Mouse (Mus musculus): Measurements from ENCODE around the gene Tubb4b.

The Tubb4b gene

DNA sequence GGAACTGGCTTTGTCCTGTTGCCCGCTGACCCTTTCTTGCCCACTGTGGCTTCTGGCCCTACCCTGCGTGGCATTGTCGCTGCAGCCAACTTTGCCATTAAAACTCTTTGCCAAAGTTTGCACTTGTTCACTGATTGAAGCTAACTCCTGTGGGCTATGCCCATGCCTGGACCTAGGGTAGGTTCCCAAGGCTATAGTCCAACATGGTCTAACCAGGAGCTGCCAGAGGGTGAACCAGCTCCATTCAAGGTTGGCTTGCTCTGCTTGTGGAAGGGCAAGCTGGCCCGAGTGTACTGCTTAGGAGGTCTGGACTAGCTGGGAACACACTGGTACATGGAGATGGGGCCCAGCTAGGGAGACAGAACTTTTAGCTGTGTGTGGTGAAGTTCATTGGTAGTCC, 19.6 kb upstream of the Tubb4b start:
- peak; percentile 44 to 48 for DNase-seq

DNA sequence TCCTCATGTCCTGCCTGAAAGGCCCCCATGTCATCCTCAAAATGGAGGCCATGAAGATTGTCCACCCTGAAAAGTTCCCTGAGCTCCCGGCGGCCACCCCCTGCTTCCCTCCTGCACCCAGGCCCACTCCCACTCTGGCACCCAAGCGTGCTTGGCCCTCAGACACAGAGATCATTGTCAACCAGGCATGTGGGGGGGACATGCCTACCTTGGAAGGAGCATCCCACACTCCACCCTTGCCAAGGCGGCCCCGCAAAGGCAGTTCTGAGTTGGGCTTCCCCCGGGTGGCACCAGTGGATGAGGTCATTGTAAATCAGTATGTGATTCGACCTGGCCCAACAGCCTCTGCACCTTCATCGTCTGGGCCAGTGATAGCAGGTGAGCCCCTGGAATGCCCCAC, 18.8 kb upstream of the Tubb4b start:
- no peak for DNase-seq

DNA sequence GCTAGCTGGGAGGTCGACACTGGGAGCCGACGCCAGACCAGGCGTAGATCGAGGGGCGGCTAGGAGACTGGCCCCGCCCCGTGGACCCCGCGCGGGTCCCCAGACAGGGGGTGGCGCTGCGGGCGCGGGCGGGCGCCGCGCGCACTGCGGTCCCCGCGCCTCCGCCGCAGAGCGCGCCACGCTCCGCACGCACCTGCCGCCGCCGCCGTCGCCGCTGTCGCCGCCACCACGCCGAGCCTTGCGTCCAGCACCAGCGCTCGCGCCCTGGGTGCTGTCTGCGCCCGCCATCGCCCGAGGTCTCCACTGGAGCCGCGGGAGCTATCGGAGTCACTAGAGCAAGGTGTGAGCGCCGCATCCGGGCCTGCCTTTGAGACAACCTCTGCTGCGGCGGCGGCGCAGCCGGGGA, 17.6 kb upstream of the Tubb4b start, which contains the start of the genes Rnf208 and Cysrt1:
TSS of gene Rnf208 (plus strand) at position 155 of the 406 bp plus-strand sequence.
TSS of gene Cysrt1 (minus strand) at position 352 of the 406 bp plus-strand sequence.
- DNase-seq: peak in 1 of 2 experiments; percentile 50

DNA sequence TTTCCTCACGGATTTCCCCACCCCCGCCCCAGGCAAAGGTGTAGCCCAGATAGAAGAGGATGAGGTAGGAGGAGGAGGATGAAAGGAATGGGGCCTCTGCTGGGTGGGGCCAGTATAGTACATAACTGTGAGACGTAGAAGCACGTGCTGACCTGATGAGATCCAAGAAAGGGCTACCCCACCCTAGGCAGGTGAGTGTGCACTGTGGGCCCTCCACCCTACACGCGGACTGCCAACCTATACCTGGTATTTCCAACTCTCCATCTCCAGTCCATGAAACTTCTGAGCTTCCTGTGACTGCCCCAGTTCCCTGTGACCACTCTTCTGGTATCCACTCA, 16.9 kb upstream of the Tubb4b start:
- DNase-seq: no peak

DNA sequence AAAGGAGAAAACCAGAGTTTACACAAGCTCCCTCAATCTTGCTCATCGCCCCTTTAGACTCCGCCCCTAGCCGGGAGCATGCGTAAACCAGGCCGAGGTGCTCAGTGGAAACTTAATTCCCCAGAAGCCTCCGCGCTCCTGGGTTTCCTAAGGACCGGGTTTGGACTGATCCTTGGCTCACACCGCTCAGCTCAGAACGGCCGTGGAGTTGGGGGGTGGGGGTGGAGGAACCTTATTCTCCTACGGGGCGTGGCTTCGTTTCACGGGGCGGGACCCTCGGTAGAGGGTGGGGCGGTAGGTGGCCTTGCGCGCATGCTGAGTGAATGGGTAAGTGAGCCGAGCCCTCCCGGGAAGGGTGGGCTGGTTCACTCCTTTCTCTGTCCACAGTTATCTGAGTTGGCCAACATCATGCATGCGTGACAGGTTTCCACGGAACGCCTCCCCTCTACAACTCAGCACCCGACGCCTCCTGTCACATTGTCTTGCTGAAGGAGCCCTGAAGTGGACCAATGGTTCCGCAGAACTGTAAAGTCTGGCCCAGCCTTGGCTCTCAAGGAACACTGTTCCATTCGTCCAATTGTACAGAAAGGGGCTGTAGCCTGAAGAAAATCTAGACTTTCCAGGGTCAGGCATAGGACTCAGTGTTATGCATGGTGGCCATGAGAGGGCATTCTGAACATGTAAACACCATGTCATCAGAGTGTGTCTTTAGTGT, 16.4 kb upstream of the Tubb4b start:
- DNase-seq: peak; percentile 91

DNA sequence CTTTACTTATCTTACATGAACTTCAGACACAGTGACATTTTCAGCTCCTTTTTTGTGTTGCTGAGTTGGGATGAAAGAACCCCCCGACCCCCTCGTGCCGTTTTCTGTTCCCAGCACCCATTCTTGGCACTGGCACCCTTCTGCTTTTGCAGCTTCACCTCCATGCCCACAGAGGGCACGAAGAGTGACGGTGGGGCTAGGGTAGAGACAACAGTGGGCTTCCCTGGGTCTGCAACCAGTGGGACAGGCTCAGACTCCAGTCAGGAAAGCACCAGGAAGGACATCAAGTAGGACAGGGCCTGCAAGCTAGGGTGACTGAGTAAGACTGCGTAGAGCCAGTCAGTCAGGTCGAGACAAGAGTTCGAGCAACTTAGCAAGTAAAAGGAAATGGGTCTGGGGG, 15.8 kb upstream of the Tubb4b start:
- no peak for DNase-seq

DNA sequence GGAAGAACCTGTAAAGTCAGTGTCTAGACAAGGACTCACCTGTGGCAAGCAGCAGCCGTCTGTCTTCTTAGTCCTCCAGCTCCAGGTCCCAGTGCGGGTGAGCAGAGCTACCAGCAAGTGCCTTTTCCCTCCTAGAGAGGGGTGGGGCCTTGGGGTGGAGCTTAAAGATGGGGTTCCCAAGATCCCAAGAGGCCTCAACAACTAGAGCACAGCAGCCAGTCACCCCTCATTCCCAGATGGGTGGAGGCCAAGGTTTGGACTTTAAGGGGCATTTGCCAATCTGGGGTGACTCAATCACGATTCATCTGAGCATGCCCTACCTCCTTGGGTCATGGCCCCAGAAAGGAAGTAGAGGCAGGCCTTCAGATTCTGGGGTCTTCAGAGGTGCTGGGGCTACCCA, 15.3 kb upstream of the Tubb4b start:
- no peak for DNase-seq

DNA sequence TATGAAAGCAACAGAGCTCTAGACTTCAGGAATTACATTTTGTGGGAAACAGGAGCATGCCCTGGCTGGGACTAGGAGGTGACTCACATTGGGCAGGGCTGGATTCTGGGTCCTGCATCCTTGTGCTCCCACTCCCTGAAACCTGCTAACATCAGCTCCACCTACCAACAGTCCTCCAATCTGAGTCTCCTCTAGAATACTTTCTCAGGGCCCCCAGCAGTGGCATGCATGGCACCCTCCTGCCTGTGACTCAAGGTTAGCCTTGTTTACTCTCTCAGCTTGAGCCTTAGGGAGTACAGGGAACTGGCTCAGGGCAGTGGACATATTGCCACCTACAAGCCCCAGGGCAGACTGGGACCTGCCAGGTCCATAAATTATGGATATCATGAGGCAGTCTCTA, 13.6 kb upstream of the Tubb4b start:
- no peak for DNase-seq

DNA sequence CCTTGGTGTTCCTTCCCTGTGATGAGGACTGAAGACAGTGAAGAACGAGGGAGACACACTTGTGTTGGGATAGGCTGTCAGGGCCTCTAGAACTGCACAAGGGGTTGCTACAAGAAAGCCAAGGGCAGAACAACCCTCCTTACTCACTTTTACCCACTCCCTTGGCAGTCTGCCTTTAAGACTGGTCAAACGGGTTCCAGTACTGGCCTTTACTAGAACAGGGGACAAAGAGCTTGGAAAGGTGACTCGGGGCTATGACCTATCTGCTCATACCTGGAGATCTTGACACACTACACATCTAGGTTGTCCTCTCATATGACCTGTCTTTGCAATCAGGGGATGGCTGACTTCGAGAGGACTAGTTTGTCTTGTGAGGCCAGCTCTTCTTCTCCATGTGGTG, 13.0 kb upstream of the Tubb4b start:
- peak; percentile 71 to 78 for DNase-seq

DNA sequence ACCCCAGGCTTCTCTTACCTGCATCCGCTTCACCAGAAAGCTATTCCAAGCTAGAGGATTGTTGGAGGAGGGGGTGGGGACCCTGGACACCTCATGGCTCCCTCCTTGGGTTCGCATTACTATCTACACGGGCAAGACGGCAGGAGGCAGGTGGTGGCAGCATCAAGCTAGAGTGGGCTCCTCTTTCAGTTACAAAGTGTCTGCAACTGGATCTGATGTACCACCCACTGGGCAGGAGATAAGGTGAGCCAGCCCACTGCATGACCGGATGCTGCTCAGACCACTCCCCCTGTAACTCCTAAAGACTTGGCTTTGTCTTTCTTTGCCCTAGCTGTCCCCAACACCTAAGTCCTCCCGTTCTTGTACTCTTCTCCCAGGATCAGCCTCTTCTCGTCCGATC, 12.1 kb upstream of the Tubb4b start, which contains the start of gene Rnf224:
TSS of gene Rnf224 (minus strand) at position 174 of the 400 bp plus-strand sequence.
- no peak for DNase-seq

DNA sequence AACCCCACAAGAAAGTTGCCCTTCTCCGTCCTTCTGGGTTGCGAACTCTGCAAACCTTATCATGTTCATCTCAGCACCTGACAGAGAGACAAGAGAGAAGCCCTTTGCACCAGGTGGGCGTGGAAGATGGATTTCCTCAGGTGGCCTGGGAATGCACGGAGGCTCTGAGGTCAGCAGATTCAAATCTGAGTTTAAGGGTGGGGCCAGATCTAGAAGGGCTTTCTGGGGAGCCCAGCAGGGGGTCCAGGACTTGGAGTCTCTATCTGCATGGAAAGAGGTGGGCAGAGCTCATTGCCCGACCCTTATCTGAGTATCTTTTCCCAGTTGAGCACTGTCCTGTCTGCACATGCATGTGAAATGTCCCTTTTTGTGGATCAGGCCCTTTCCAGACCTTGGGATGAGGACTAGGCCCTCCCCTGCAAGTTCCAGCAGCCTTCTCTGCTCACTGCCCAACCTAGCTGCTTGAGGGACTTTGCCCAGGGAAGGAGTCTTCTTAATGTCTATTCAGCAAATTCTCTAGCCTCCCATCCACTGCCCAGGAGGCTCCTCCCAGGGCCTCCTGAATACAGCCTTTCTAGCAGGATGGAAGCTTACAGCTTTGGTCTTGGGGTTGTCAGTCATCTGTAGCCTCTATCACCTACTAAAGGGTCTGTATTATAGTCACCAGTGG, 10.2 kb upstream of the Tubb4b start:
- DNase-seq: peak; percentile 61 to 82

DNA sequence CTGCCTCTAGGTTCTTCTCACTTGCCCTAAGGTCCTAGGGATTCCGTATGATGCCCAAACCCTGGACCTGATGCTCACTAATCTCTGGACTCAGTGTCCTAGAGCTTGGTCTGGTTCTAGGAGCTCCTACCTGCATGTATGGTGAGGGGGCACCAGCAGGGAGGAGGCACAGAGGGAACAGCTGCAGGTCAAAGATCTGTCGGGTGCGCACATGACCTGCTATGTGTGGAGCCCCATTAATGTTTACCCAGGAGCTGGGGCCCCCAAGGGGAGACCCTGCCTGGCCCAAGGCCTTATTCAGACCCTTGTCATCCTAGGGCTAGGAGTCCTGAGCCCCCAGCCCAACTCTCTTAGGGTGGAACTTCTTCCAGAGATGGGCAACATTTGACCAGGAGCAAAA, 9.5 kb upstream of the Tubb4b start, which contains the start of gene Slc34a3:
TSS of gene Slc34a3 (minus strand) at position 315 of the 400 bp plus-strand sequence.
- DNase-seq: peak; percentile 64 to 66

DNA sequence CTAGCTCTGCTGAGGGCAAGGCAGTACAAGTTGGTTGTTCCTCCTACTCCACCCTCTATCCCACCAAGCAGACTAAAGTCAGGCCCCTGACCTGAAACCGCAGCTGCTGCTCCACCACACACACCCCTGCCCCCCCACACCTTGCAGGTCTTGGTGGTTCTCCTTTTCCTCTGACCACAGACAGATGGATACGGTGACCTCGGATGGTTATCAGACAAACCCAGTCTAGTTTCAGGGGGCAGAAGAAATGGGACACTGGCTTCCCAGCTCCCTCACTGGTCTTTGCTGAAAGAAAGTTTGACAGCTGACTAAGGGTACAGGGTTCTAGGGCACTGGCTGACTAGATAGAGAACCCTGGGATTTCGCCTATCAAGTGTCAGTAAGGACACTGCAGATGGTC, 8.9 kb upstream of the Tubb4b start:
- DNase-seq: no peak

DNA sequence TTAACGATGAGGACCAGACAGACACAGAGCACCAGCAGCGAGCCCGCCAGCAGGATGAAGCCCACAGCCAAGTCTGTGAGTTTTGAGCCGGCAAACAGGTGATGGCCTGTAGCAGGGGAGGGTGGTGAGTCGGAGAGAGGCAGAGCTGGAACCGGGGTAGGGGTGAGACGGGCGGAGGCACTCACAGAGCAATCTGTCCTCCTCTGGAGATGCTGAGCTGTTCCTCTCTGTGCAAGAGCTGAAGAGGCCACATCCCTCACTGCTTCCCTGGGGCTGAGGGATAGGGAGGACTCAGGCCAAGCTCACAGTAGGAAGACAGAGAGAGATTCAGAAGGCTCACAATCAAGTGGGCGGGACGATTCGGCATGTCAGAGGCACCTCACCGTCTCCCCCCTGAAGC, 6.5 kb upstream of the Tubb4b start:
- no peak for DNase-seq

DNA sequence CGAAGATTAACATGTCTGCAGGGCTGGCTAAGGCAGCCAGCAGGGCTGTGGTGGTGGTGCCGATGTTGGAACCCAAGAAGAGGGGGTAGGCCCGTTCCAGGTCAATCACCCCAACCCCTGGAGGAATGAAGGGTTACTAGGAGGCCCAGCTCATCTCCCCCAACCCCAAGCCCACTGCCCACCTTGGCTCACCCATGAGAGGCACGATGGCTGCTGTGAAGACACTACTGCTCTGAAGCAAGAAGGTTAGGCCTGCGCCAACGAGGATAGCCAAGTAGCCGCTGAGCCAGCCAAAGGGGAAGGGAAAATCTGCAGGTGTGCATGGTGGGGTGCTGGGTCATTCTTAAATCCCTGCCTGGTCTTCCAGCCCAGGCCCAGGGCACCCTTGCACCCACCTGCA, 6.1 kb upstream of the Tubb4b start:
- DNase-seq: no peak

DNA sequence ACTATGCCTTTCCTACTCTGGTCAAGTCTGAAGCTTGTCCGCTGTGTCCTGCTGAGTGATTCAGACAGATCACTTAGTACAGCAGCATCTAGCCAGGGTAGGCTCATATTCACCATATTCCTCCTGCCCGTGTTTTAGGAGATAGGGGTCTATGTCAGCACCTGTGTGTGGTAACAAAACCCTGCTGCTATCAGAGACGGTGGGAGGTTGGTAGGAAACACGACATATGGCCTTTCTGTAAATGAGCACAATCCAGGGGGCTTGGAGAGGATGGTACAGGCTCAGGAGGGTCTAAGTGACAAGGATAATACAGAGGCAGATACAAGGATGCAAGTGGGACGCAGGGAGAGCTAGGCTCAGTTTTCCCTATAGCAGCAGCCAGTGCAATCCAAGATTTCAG, 5.1 kb upstream of the Tubb4b start:
- DNase-seq: no peak

DNA sequence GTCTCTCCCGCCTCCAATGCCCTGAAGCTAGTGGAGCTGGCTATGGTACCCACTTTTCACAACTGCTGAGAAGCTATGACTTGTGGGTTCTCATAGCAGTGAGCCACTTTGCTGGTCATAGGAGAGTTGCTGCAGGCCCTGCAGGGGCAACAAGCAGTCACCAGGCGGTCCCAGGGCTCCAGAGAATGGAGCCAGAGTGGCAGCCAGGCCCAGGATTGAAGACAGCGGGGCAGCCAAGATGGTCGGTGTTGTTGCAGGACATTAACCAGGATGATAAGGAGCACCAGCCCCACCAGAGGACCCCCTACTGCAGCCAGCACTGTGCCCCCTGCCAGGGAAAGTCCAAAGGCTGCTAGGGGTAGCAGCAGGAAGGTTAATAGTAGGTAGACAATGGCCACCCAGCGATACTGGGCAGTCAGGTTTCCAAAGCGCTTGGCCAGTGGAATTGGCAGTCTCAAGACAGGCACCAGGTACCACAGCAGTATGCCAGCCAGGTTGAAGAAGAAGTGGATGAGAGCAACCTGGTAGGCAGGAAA, 4.6 kb upstream of the Tubb4b start:
- no peak for DNase-seq

DNA sequence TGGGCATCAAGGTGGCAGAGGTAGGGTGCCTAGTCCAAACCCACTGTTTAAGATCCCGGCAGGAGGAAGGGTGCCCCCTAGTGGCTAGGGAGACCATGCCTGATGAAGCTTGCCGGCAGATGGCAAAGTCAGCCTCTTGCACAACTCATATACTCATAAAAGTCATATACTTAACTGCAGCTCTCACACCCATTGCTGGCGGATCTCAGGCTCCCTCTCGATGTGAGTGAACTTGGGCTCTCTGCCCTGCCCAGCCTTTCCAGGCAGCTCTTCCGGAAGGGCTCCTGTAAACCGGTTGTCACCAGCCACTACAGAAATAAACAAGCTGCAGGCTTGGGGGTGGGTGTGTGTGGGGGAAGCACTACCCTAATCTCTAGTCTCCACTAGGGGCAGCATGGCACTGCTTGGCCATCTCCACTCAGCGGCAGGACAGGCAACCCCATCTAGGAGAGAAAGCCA, 4.0 kb upstream of the Tubb4b start:
- peak; percentile 94 to 95 for DNase-seq

DNA sequence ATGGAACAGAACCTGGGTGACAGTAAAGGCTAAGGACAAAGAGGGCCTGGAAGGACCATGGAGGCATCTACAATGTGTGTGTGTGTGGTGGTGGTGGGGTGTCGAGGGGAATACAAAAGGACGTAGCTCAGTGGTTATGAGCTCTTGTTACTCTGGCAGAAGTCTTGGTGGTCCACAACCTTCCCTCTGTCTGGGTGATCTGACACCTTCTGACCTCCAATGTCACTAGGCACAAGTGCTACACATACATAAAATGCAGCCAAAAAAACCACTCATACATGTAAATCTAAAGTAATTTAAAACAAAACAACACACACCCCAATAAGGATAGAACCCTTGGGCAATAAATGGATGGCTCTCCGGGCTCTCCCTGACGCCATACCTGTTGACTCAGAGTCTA, 2.9 kb upstream of the Tubb4b start:
- no peak for DNase-seq

DNA sequence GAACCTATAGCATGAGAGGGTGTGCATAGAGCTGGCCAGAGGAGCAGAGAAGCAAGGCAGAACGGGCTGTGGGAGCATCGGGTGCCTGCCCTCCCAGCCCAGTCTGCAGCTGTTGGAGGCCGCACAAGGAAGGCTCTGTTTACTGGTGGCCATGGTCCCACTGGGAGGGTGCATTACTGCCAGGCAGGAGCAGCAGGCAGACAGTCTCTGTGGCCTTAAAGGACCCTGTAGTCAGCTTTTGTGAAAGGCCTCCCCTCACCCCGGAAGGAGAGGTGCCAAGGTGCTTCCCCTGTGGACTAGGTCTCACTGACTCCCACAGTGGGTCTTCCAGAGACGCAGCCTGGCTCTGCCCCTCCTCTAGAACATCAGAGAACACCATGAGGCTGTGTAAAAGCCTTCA, 2.4 kb upstream of the Tubb4b start:
- no peak for DNase-seq

DNA sequence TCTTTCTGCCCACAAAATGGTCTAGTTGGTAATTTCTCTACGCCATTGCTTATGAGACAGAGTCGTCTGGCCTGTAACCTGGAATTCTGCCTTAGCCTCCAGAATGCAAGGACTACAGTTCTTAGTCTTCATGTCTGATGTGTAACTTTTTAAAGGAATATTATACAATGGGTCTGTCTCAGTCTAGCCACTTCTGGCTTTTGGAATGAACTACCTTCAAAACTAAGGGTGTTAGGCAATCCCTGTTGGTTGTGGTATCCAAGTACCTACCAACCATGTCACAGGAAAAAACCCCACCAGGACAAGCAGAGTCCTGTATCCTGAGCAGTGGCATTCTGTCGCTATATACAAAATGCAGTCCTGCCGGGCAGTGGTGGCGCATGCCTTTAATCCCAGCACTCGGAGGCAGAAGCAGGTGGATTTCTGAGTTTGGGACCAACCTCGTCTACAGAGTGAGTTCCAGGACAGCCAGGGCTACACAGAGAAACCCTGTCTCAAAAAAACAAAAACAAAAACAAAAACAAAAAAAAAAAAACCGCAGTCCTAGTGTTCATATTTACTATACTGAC, 1.4 kb upstream of the Tubb4b start:
- no peak for DNase-seq

DNA sequence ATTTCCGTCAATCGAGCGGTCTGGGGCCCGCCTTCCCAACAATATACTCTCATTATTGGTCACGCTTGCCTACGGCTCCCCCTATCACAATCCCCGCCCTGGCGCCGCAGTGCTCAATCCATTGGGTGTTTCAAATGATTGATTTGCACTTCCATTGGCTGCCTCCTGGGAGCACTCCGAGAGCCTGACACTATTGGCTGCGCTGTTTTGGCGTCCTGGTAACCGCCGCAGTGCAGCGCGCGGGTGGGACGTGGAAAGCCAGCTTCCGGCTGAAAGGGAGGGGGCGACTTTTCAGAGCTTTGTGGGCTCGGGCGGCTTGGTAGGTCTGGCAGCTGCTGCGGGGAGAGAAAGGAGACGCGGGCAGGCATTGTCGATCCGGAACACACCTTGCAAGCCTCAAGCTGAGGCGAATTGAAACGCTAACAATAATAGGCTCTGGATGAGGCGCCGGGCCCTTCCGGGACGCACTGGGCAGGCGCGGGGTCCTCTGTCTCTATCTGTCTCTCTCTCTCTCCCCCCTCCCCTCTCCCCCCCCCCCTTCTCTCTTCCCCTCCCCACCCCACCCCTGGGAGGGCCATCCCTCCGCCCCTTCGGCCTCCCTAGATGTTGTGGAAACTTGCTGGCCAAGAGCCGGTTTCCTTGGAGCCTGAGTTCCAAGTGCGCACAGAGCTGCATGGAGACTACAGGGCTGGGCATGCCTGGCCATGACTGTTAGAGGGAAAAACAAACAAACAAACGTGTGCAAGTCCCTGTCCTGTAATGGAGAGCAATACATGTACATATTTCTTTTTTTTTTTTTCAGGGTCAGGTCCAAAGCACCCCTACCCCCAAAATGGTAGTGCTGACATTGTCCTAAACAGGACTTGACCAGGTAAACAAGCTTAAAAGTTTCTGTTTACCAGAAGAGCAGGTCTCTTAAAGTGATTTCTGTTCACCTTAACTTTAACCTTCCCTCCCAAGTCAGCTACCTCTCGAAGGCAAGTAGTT, 557 bp upstream of the Tubb4b start:
- peak; percentile 96 to 100 for DNase-seq
